Mouse (Mus musculus): Measurements from ENCODE around the gene Clmn.

- TF ChIP-seq MAX (IDR thresholded peaks at IDR 0.05) (no peak), MYOD1 (IDR thresholded peaks at IDR 0.05; ENCODE audit: control insufficient read depth, insufficient read length, low read depth) (no peak), USF1 (IDR thresholded peaks at IDR 0.05; ENCODE audit: low read depth) (no peak), CTCF (IDR thresholded peaks at IDR 0.05; ENCODE audit: control insufficient read depth, insufficient read depth, insufficient read length) (no peak), MYOG (IDR thresholded peaks at IDR 0.05; ENCODE audit: control insufficient read depth, extremely low read depth, insufficient read length) (no peak), FOSL1 (IDR thresholded peaks at IDR 0.05; ENCODE audit: insufficient read depth, low read length, poor library complexity, severe bottlenecking) (no peak)
Observed at GRCm38 (mm10) chr12:104859140-104859539, 5.7 kb downstream of the Clmn start.
